Mouse (Mus musculus): Measurements from ENCODE around the gene Gnl1. TPM values are rescaled to one million over a fixed set of nuclear protein-coding genes. Genes with fewer than 3 reads are reported as not detected.
A peak's percentile ranks its signal among the peaks of the same experiment; 100 is the strongest.
"Not testable (repeated sequence)": the region's sequence is repeated elsewhere in the genome, so short reads cannot be mapped to it uniquely, and the experiment has no call there.

Gnl1 gene
- total RNA-seq, 2 experiments from 2014 or later, result 143 to 153 TPM

- no peak for DNase-seq (ENCODE audit: extremely low spot score in 1 of 2, low spot score in 1 of 2)
These were observed 43.3 kb downstream of the Gnl1 start for GRCm38 (mm10) chr17:36022922-36023321.

DNA sequence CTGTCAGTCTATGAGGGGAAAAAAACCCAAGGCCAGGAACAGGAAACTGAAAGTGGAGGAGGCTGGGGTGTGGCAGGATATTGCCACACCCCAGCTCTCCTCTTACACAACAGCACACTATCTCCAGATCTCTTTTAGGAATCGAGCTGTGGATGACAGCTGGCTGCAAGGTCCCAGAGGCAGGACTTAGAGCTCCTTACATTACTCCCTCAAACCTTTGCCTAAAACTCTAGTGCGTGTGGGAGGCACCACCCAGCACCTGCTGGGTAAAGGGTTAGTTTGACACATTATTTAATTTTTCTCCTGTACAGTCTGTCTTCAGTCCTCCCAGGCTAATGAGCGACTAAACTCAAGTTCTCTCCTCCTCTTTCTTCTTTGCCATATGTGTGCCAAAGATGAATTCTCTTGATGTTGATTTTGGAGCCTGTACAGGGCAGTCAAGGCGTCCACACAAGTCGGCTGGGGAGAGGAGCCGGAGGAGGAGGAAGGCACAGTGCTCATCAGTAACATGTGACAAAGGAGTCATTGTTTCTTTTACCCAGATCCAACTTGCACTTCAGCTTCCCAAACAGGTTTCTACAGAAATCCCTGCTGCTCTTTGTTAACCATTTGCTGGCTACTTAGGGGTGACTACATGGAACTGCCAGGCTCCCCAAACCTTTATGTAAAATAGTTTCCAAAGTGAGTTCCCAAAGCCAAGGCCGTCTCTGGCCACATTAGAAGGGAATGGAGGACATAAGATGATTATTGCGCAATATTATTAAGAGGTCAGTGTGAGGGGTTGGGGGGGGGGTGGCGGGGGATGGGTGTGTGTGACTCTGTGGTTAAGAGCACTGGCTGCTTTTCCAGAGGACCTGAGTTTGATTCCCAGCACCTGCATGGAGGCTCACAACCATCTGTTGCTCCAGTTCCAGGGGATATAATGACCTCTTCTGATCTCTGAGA lies 44.3 kb downstream of the Gnl1 start:
- no peak for DNase-seq (ENCODE audit: extremely low spot score in 1 of 2, low spot score in 1 of 2)

DNA sequence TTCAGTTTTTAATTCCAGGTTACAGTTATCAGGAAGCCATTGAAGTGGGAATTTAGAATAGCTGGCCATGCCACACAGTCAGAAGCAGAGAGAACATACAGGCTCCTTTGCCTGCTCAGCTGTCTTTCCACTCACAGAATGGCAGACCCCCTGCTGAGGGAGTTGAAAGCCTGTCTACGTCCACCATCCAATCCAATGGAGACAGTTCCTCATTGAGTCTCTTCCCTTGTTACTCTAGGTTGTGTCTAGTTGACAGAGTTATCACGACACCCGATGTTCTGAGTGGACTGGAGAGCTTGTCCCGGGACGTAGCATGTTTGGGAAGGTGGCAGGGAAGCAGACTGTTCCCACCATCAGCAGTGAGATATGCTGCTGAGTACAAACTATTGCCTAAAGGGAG lies 45.5 kb downstream of the Gnl1 start:
- DNase-seq (ENCODE audit: extremely low spot score in 1 of 2, low spot score in 1 of 2), result no peak

GRCm38 (mm10) chr17:36025901-36026300 lies 46.2 kb downstream of the Gnl1 start:
- no peak for DNase-seq (ENCODE audit: extremely low spot score in 1 of 2, low spot score in 1 of 2)

DNA sequence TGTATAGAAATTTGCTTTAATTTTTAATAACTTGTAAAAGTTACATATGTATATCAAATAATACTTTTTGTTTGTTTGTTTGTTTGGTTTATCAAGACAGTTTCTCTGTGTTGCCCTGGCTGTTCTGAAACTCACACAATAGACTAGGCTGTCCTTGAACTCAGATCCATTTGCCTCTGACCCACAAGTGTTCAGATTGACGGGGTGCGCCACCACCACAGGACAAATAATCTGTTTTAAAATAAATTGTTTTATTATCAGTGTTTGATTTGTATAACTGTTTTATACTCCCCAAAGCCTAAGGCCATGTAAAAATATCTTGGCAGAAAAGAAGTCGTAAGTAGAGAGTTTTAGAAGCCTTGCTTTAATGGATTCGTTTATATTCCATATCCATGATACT lies 48.0 kb downstream of the Gnl1 start:
- no peak for DNase-seq (ENCODE audit: extremely low spot score in 1 of 2, low spot score in 1 of 2)

GRCm38 (mm10) chr17:36028879-36029619 lies 49.4 kb downstream of the Gnl1 start:
- no peak for DNase-seq (ENCODE audit: extremely low spot score in 1 of 2, low spot score in 1 of 2)

DNA sequence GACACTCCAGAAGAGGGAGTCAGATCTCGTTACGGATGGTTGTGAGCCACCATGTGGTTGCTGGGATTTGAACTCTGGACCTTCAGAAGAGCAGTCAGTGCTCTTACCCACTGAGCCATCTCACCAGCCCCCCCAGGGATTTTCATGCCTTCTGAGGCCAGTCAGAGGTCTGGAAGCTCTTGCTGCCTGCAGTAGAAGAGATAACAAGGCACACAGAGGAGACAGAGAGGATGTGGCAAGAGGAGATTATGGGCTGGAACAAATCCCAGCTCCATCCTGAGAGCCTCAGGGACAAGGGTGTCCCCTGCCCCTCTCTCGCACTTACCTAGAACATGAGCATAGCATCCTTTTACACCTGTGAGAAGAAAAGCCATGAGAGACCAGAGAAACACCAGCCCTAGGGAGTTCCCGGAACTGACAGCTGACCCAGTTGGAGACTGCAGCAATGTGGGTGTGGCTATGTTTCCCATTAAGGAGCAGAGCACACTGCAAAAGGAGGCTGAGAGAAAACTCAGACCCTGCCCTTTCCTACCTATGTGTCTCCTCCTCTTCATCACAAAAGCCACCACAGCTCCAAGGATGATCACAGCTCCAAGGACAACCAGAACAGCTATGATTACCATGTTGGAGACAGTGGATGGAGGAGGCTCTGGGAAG lies 50.5 kb downstream of the Gnl1 start:
- not testable (repeated sequence) for DNase-seq (ENCODE audit: extremely low spot score in 1 of 2, low spot score in 1 of 2)

- not testable (repeated sequence) for DNase-seq (ENCODE audit: extremely low spot score in 1 of 2, low spot score in 1 of 2)
These were observed 51.3 kb downstream of the Gnl1 start for GRCm38 (mm10) chr17:36030703-36031582.

- DNase-seq (ENCODE audit: extremely low spot score in 1 of 2, low spot score in 1 of 2), result peak; percentile 17 to 34
These were observed 52.1 kb downstream of the Gnl1 start for GRCm38 (mm10) chr17:36031583-36032331.

DNA sequence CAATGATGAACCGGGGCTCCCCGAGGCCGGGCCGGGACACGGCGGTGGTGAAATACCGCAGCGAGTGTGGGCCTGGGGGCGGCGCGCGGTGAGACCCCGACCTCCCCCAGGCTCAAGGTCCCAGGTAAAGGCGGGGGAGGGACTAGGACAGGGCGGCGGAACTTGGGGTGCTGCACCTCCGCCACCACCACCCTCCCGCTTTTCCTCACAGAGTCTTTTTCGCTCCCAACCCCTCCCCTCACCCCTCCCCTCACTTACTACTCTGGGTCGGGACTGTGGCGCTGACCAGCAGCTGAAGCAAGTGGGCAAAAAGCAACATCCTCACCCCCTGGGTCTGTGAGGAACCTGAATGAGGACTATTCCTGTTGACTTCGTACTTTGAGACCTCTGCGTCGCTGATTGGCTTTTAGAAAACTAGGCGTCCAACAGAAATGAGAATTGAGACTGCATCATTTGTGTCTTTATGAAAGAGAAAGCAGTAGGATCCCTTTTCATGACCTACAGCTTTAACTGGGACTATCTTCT lies 52.8 kb downstream of the Gnl1 start, which contains the start of gene H2-T23:
Gene H2-T23 (minus strand): TSS at position 505 of the 525 bp plus-strand sequence.
- peak in 1 of 2 experiments; percentile 10 for DNase-seq (ENCODE audit: extremely low spot score in 1 of 2, low spot score in 1 of 2)

- DNase-seq (ENCODE audit: extremely low spot score in 1 of 2, low spot score in 1 of 2), result not testable (repeated sequence)
These were observed 54.9 kb downstream of the Gnl1 start for GRCm38 (mm10) chr17:36034524-36034923.

GRCm38 (mm10) chr17:36035010-36035638 lies 55.5 kb downstream of the Gnl1 start:
- peak; percentile 28 to 40 for DNase-seq (ENCODE audit: extremely low spot score in 1 of 2, low spot score in 1 of 2)

GRCm38 (mm10) chr17:36036126-36036525 lies 56.5 kb downstream of the Gnl1 start:
- DNase-seq (ENCODE audit: extremely low spot score in 1 of 2, low spot score in 1 of 2), result not testable (repeated sequence)

Small RNA genes lying within 50 kb of the gene (microRNA-seq; reads per million reads assigned to microRNA genes)
- gene Mir877, result 431 to 497 reads per million in 2 experiments

Other genes with a start within 250 kb of the Gnl1 start
- gene Ier3, start 158.2 kb upstream of the Gnl1 start, total RNA-seq (2021), result 1 to 10 TPM; 3.2 to 5.1 TPM
- gene Flot1, start 156.6 kb upstream of the Gnl1 start, total RNA-seq (2021), result 100 to 1,000 TPM; 122 to 132 TPM
- gene Tubb5, start 141.5 kb upstream of the Gnl1 start, total RNA-seq (2021), result 100 to 1,000 TPM; 381 to 413 TPM
- gene Mdc1, start 138.3 kb upstream of the Gnl1 start, total RNA-seq (2021), result 10 to 100 TPM; 12.1 to 16.5 TPM
- 1 to 10 TPM; 2.1 to 3.5 TPM for gene Nrm, start 118.5 kb upstream of the Gnl1 start, total RNA-seq (2021)
- gene Ppp1r18, start 114.3 kb upstream of the Gnl1 start, total RNA-seq (2021), result 10 to 100 TPM in 1 of 2 experiments, 1 to 10 TPM in 1; 9.5 to 10.5 TPM
- 10 to 100 TPM; 25.5 to 29.9 TPM for gene Dhx16, start 100.0 kb upstream of the Gnl1 start, total RNA-seq (2021)
- gene 2310061I04Rik, start 82.4 kb upstream of the Gnl1 start, total RNA-seq (2021), result 10 to 100 TPM; 59.1 to 65.6 TPM
- 10 to 100 TPM; 61.1 to 75.3 TPM for gene Atat1, start 69.8 kb upstream of the Gnl1 start, total RNA-seq (2021)
- 10 to 100 TPM; 34.4 to 35.9 TPM for gene Mrps18b, start 63.5 kb upstream of the Gnl1 start, total RNA-seq (2021)
- gene Ppp1r10, start 63.4 kb upstream of the Gnl1 start, total RNA-seq (2021), result 10 to 100 TPM; 69.9 to 81.9 TPM
- gene Abcf1, start 10.1 kb upstream of the Gnl1 start, total RNA-seq (2021), result 10 to 100 TPM; 70.3 to 80.6 TPM
- 10 to 100 TPM; 40.2 to 53.1 TPM for gene Prr3, start 385 bp downstream of the Gnl1 start, total RNA-seq (2021)
- gene H2-T24, start 40.7 kb downstream of the Gnl1 start, total RNA-seq (2021), result 1 to 10 TPM; 1.4 to 1.7 TPM
- gene H2-T23, start 53.0 kb downstream of the Gnl1 start, total RNA-seq (2021), result 1 to 10 TPM; 3.9 to 4.8 TPM
- gene H2-T22, start 62.9 kb downstream of the Gnl1 start, total RNA-seq (2021), result 1 to 10 TPM; 6.9 to 8.8 TPM
- not detected for gene Gm6034, start 63.1 kb downstream of the Gnl1 start, total RNA-seq (2021)
- gene Gm11127, start 78.5 kb downstream of the Gnl1 start, total RNA-seq (2021), result 1 to 10 TPM; 1.1 to 1.2 TPM
- not detected for gene Gm19684, start 141.8 kb downstream of the Gnl1 start, total RNA-seq (2021)
- not detected for gene Gm7030, start 149.6 kb downstream of the Gnl1 start, total RNA-seq (2021)
- not detected for gene Gm8909, start 188.7 kb downstream of the Gnl1 start, total RNA-seq (2021)
- not detected for gene H2-T3, start 210.4 kb downstream of the Gnl1 start, total RNA-seq (2021)

All from layer of hippocampus, postnatal 25 days (tissue).